Mouse (Mus musculus) retina, adult 2 months (tissue): ENCODE data around the gene Nmnat2.

Source experiments
- DNase-seq: peaks from one replicate; pipeline ENCODE4 v3.0.0-alpha.2; 2012; ENCODE audit warnings: low read depth, low spot score

Nmnat2 gene

DNA sequence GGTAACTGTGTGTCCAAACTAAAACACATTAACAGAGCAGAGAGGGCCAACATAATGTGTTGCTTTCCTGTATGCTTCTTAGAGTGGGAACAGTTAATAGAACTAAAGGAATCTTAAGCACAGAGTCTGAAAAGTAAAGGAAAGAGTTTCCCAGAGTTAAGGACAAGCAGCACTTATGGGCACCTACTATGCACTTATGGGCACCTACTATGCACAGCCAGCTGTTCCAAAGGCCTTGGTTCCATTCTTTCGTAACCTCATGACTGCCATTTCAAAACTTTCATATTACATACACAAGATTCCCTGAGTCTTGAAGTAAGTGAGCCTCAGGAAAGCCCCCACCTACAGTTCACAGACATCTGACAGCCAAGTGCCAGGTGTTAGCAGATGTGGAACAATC, 64.3 kb downstream of the Nmnat2 start:
- DNase-seq: no peak

DNA sequence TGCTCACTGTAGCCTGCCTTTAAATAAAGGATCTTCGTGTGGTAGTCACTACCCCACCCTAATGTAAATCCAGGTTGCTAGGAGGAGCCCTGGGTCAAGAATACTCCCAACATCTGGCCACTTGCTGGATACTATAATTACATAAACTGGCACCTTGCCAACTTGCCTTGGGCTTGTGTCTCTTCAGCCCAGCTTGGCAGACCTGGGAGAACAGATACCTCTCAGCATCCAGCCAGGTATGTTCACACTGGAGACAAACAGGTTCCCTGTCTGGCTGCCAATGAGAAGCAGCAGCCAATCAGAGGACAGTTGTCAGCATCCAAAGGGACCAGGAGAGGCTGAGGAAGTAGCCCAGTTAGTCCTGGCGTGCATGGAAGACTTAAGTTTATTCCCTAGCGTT, 64.8 kb downstream of the Nmnat2 start:
- DNase-seq: no peak

DNA sequence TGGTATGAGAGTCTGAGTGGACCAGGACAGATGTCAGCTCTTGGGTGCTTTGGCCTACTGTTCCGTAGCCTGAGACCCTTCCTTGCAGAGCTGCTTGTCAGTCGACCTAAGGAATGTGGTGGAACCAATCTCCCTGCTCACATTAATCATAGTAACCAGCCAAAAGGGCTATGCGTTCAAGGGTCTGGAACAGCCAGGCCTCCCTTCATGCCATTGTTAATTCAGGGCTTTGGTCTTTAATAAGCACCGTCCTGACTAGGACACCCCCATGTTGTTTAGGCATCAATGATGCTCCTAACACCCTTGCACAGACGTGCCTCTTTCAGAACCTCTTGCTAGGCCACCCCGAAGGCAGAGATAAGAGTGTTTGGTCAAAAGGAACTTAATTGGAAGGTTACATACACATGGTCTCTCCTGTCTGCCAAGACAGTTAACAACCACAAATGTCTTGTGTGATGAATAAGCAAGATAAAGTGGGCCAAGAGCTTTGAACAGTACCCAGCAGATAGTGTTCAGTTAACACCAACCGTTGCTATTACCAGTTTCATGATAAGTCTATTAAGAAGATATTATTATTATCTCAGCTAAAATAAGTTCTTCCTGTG, 66.3 kb downstream of the Nmnat2 start:
- no peak for DNase-seq

DNA sequence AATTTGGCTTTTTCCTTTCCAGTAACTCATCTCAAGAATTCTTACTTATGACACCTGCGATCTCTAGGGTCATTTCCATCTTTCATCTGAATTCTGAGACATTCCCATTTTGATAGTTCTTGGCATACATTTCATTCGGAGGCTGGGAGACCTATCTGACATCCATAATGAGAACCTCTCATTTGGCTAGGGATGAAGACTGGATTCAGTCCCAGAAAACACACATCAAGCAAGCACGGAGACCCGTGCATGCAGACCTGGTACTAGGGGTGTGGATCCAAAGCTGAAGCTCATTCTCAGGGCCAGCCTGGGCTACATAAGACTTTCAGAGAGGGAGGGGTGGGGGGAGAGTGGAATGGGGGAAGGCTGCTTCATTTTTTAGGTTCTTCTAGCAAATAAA, 68.2 kb downstream of the Nmnat2 start:
- DNase-seq: no peak

DNA sequence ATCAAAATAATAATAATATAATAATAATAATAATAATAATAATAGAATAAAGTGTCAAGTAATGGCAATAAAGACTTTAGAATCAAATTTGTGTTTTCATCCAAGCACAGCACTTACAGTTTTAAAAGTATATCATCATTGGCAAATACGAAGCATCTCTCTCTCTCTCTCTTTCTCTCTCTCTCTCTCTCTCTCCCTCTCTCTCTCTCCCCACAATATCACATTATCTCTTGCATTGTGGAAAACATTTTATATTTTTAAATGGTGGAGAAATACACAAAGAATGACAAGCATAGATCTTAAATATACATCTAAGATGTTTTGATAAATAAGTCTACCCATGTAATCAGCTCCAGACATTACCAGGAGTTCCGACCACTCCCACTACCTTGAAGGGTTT, 69.1 kb downstream of the Nmnat2 start:
- DNase-seq: no peak

DNA sequence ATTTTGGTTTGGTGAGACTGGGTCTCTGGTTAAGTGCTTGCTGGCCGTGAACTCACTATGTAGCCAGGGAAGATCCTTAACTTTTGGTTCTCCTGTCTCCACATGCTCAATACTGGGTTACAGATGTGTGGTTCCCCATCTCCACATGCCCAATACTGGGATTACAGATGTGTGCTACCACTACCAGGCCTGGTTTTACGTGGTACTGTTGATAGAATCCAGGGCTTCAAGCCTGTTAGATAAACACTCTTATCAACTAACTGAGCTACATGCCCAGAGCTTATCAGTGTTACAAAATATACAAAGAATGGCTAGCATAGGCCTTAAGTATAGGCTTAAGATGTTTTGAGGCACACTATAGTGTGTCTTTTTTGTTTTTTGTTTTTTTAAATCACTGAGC, 69.7 kb downstream of the Nmnat2 start:
- no peak for DNase-seq

DNA sequence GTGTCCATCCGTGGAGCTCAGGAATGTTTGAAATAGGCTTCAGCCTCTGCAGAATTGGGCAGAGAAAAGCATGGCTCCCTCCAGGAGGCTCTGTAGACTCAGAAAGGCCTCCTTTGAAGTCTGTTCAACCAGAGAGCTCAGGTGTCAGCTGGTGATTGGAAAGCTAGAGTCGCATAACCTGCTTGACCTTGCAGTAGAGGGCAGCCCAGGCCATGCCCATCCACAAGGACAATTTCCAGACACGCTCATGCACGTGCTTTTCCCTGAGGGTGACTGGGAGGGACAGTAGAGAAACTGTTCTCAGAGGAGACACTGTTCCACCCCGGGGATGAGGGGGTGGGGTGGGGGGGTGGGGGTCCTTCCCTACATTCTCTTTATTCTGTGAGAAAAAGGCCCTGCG, 76.6 kb downstream of the Nmnat2 start:
- DNase-seq: no peak

DNA sequence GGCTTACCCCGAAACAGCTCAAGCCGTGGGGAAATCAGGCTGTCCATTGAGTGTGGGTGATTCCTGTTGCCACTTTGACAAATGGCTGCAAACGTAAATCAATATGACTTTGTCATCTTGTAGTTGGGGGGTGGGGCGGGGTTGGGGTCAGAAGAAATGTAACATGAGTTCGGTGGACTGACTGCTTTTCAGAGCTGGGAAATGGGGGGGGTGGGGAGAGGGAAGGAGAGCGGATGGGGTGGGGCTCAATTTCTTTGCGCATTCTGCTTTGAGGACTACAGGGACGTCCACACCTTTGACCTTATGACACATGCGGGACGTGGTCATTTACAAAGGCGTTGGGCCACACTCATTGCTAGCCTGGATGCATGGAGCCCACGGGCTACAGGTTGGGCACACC, 77.2 kb downstream of the Nmnat2 start:
- DNase-seq: no peak

DNA sequence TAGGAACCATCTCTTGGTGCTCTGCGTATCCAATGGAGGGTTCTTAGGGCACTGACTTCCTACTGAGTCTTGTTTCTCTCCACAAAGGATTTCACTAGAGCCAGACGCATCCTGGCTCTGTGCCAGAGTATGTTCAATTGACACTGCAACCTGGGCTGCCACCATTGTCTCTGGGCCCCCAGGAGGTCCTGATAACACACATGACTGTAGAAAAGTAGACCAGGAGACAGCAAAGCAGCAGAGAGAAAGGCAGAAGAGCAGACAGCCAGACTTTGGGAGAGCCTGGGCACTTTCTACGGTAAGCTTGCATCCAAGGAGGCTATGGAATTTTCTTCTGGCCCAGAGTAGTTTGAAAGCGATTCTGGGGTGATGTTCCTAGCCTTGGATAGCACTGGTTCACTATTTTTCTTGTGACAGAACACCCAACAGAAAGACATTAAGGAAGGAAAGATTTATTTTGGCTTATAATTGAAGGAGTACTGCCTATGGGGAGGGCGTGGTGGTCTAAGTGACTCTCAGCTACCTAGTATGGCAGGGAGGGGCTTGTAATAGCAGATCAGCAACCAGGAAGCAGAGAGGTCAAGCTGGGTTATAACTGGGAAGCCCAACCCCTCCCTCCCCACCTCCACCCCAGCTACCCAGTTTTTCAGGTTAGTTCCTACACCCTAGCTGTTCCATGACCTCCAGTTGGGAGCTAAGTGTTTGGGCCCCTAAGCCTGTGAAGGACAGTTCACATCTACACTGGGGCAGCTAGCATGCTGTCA, 78.5 kb downstream of the Nmnat2 start:
- DNase-seq: no peak

DNA sequence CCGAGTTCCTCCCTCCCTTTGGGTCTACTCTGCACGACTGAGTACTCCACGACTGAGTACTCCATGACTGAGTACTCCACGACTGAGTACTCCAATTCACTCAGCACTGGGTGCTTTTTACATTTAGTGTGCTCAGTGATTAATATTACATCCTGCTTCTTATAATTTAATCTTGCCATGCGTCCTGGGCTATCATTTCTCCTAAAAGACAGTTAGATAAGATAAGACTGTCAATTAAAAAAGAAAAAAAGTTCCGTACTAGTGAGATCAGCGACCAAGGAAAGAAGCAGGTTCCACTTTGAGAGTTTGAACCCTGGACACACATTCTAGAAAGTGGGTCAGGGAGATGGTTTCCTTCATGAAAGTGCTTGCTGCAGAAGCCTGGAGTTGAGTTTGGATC, 79.3 kb downstream of the Nmnat2 start:
- no peak for DNase-seq

DNA sequence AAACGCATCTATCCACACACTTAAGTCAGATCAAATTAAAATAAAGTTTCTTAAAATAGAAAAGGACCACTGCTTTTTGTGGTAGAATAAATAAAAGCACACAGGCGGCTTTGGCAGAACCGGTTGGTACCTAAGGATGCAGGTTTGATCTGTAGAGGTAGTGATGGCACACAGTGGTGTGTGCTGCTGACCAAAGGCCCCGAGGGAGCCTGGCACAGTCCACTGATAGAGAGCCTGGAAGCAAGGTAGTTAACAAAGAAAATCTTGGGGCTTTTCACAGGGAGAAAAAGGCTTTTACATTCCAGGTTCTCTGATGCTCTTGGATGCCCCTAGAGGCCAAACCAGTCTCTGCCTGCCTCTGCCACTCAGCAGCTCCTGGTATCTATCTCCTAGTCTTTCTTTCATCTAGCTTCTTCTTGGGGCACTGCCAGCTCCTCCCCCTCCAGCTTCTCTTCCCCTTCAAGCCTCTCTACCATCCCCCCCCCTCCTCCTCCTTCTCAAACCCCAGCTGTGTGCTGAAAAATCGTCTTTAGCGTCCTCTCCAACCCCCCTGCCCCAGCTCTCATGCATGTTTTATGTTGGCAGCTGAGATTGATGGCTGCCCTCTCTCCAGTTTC, 80.6 kb downstream of the Nmnat2 start:
- DNase-seq: peak; percentile 23

DNA sequence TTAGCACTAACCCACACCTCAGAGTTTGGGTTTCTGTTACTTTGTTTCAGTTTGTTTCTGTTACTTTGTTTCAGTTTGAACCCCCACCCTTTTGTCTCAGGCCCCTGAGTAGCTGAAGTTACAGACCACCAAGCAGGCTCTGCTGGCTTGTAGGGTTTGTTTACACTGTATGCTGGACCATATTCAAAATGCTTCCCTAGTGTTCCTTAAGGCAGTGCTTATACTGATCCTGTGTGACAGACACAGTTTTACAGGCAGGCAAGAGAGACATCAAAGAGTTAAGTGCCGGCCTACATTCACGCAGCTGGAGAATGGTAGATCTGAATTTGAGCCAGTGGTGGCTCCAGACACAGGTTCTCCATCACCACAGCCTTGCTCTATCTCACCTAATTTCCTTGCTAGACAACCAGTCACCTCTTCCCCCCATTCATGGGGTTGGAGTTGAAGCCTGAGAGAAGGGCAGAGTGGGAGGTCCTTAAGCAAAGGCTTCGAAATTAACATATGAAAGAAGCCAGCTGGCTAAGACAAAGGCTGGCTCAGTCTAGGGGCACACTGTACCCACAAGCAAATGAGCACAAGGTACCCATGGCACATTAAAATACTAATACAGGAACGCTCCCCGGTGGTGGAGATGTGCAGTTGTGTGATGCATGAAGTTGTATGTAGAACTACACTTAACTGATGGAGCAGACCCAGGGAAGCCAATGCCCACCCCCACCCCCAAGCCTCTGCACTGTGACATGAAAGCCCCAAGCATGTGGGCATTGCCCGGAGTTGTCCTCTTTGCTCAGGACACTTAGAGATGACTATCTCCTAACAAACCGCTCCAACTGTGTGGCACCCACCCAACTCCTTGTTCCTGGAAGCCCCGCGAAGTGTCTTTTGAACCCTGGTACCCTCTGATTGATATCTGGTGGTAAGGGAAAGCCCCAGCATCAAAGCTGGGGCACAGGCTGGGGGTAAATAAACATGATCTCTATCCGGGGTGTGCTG, 82.9 kb downstream of the Nmnat2 start:
- no peak for DNase-seq

DNA sequence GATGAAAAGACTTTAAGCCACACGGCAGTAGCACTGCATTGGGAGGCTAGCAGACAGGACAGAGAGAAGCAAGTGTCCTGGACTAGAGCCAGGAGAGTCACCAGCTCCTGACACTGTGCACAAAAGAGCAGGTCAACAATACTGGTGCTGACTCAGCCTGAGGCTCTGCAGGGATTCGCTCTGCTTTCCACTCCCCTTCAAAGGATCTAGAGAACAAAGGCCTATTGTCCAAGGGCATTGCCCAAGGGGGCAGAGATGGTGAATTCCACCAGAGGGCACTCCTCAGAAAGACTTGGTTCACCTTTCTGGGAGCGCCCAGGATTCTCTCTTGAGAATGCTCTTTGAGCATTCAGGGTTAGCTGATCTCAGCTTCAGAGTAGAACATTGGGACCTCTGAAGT, 85.3 kb downstream of the Nmnat2 start:
- no peak for DNase-seq

DNA sequence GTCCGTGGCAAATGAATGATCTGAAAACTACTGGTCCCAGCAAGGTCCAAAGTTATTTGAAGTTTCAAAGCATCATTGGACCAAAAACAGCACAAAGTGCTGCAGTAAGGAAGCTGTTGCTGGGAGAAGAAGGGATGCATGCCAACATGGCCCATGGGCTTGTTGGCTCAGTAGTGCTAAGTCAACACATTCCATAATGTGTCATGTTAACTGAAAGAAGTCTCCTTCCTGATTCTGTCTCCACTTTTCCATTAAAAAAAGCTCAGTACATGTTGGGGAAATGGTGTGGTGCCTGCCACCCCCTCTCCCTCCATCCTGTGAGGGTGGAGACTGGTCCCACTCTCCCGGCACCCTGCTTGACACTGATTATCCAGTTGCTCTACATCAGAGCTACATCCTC, 86.3 kb downstream of the Nmnat2 start:
- DNase-seq: no peak

DNA sequence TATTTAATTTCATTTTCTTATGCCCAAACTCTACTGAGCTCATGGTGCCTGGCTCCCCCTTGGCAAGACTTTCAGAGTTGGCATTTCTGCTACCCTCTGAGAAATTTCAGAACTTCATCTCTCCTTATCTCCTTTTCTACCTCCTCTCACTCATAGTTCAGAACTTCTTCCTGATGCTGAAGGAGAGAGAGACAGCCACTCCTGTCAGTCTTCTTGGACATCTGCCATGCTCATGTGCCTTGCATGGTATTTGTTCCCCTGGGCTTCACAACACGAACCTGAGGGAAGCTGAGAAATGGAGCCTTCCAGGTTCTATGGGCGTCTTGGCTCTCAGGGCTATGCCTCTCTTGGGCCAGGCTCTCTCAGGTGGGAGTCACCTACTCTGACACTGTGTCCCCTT, 87.5 kb downstream of the Nmnat2 start:
- no peak for DNase-seq

DNA sequence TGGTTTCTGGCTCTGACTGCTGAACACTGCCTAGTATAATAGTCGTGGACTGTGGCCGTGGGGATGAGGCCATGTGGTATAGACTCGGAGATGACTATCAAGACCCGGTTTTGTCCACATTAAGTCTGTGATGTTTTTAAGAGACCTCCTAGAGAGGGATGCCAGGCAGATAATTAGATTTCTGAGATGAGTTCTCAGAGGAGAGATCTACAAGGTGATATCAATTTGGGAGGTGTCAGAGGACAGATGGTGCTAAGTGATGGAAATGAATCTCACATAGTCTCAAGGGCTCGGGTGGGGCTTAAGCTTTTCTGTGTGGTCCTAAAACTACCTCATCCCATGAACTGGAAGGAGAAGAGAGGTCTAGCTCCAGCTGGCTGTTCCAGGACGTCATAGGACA, 88.5 kb downstream of the Nmnat2 start:
- no peak for DNase-seq

DNA sequence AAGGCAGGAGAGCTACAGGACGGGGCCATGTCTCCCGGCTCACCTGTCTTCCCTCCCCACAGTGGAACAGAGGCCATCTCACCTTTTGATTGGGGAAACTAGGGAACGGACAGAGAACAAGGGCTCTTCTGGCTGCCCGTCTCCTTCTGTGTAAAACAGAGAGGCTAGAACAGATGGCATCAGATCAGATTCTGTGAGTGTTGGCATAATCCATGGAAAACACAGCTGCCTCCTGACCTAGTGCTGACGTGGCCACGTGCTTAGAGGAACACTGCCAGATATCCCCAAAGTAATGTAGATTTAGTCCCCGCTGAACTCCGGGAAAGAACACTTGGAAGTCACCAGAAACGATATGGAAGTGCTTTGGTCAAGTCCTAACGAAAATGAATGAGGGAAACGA, 90.6 kb downstream of the Nmnat2 start:
- DNase-seq: peak; percentile 32

DNA sequence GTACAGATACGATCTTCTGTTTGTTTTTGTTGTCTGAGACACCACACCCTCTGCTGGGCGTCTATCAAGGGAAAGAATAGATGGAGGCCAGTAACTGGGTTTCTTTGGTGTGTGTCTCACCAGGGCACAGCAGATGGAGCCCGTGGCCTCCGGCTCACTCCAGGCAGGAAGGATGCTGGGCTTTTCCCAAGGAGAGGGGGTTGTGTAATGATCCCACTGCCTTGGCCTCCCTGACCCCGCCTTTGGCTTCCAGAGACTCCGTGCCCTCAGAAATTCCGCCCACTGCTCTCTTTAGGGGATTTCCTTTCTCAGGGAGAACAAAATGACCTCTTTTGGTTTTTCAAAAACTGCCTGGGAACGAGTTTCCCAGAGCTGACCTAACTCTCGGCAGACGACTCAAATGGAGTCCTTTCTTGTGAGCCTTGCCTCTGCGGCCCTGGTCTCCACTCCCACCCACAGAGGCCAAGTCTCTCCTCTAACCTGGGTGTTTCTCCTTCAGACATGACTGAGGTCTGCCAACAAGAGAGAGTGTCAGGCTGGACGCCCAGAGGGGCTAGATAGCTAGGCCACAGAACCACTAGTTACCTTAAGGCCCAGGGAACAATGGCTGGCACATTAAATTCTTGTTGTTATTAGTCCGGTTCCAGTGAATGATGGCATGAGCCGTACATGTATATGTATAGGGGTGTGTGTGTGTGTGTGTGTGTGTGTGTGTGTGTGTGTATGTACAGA, 93.5 kb downstream of the Nmnat2 start:
- DNase-seq: no peak

DNA sequence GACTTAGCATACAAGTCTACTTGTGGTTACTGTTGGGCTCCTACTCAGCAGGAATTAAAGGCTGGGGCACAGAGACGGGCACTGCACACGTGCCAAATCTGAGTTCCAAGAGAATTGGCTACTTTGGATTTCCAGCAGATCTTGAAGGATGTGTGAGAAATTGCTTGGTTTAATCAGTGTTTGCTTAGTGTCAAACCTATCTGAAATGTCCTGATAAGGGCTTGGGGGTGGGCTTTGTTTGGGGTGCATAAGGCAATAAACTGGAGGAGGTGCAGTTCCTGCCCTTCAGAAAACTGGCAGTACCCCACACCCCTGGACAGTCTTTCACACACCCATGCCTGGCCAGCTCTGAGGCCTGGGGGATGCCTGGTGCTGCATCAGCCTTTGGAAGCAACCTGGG, 94.7 kb downstream of the Nmnat2 start:
- no peak for DNase-seq

DNA sequence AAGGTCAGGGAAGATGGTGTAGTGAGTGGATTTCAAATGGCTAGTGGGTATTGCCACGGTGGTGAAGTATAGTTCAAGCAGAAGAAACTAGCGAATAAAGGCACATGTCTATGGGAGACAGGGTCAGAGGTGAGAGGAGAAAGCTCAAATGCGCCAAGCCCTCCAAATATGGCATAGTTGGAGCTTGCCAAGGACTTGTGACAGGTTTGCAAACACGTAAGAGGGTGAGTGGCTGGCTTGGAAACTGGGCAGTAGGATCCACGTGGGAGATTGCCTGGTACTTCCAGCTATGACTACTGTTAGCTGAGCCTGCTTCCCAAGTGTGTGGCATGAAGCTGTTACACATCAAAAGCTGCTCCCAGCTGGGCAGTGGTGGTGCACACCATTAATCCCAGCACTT, 96.7 kb downstream of the Nmnat2 start:
- DNase-seq: no peak

DNA sequence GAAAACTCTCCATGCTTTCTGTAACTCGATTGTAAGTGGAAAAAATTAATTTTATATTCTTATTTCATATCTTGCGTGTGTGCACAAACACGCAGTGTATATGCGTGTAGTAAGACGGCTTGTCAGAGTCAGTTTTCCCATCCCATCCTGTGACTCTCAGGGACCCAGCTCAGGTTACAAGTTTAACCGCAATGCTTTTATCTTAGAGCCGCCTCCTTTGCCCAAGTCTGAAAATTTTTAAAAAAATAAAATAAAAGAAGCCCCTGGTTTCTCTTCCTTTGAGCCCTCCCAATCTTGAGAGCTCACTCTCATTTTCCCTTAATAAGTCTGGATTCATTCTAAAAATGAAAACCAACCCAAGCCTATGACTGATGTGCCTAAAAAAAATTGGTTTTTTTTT, 98.8 kb downstream of the Nmnat2 start:
- no peak for DNase-seq
